Mouse (Mus musculus) erythroblast, embryonic 14.5 days (primary cell): ENCODE data around the gene B4galnt3. TPM values are rescaled to one million over a fixed set of nuclear protein-coding genes. Genes with fewer than 3 reads are reported as not detected.

Source experiments
- H3K27me3 ChIP-seq: 2 replicates; pipeline ENCODE4 v1.6.1; 2012; ENCODE audit warnings: inconsistent platforms; ENCODE audit not compliant: control insufficient read depth
- H3K36me3 ChIP-seq: 2 replicates; pipeline ENCODE4 v1.6.1; 2012; ENCODE audit warnings: mild to moderate bottlenecking, inconsistent platforms; ENCODE audit not compliant: control insufficient read depth
- H3K4me1 ChIP-seq: 2 replicates; pipeline ENCODE4 v1.6.1; 2012; ENCODE audit warnings: inconsistent platforms; ENCODE audit not compliant: control insufficient read depth
- H3K4me3 ChIP-seq: replicated peaks from 2 replicates; pipeline ENCODE3; 2012; ENCODE audit warnings: moderate library complexity, mild to moderate bottlenecking, inconsistent platforms
- H3K9me3 ChIP-seq: 2 replicates; pipeline ENCODE4 v1.6.1; 2012; ENCODE audit warnings: low read length, inconsistent platforms, mixed read lengths; ENCODE audit not compliant: control insufficient read depth
- GATA1 ChIP-seq: IDR thresholded peaks from 2 replicates; pipeline ENCODE4 v1.6.1; 2012; ENCODE audit warnings: low read length, inconsistent platforms, mixed read lengths
- TAL1 ChIP-seq: IDR thresholded peaks from 3 replicates; pipeline ENCODE4 v1.6.1; 2012; ENCODE audit warnings: low read length, inconsistent platforms, mixed read lengths
- polyA plus RNA-seq: library from polyadenylated mRNA; stranded (reverse); fragments of >175 nt; gene quantifications from 2 replicates; pipeline ENCODE4 v1.2.3, GENCODE M21; 2012

The B4galnt3 gene
- polyA plus RNA-seq, 1 experiment = 0.07 TPM

GRCm38 (mm10) chr6:120255144-120255543 is 39.2 kb downstream of the B4galnt3 start:
- peaks cover 6% of the 10 kb centered on the region for H3K27me3 ChIP-seq
- no peak for TF ChIP-seq TAL1
- no peaks in the 10 kb centered on the region for H3K9me3 ChIP-seq

GRCm38 (mm10) chr6:120254640-120255039 is 39.7 kb downstream of the B4galnt3 start:
- TF ChIP-seq TAL1 (no peak), GATA1 (no peak)
- Histone ChIP-seq H3K4me3 (no peak overlapping the region), H3K4me1 (peaks cover 9% of the 10 kb centered on the region)

More at GRCm38 (mm10) chr6:120255144-120255543, 39.2 kb downstream of the B4galnt3 start:
- no peaks in the 10 kb centered on the region for H3K36me3 ChIP-seq
- no peak overlapping the region for H3K4me3 ChIP-seq
- H3K4me1 ChIP-seq = peaks cover 9% of the 10 kb centered on the region

GRCm38 (mm10) chr6:120252741-120253140 is 41.6 kb downstream of the B4galnt3 start:
- Histone ChIP-seq H3K36me3 (no peaks in the 10 kb centered on the region), H3K4me1 (peaks cover 9% of the 10 kb centered on the region), H3K27me3 (peaks cover 3% of the 10 kb centered on the region), H3K4me3 (no peak overlapping the region), H3K9me3 (no peaks in the 10 kb centered on the region)
- TF ChIP-seq TAL1 = no peak
- no peak for TF ChIP-seq GATA1

More at GRCm38 (mm10) chr6:120254640-120255039, 39.7 kb downstream of the B4galnt3 start:
- Histone ChIP-seq H3K36me3 (no peaks in the 10 kb centered on the region), H3K27me3 (peaks cover 5% of the 10 kb centered on the region), H3K9me3 (no peaks in the 10 kb centered on the region)

GRCm38 (mm10) chr6:120251010-120251409 is 43.3 kb downstream of the B4galnt3 start:
- TF ChIP-seq TAL1 = no peak
- TF ChIP-seq GATA1 = no peak

GRCm38 (mm10) chr6:120249831-120250230 is 44.5 kb downstream of the B4galnt3 start:
- no peaks in the 10 kb centered on the region for H3K9me3 ChIP-seq
- TF ChIP-seq GATA1 = no peak
- no peak for TF ChIP-seq TAL1
- H3K4me1 ChIP-seq = peaks cover 2% of the 10 kb centered on the region
- no peaks in the 10 kb centered on the region for H3K36me3 ChIP-seq
- H3K27me3 ChIP-seq = peaks cover 3% of the 10 kb centered on the region
- no peak overlapping the region for H3K4me3 ChIP-seq

More at GRCm38 (mm10) chr6:120251010-120251409, 43.3 kb downstream of the B4galnt3 start:
- Histone ChIP-seq H3K27me3 (peaks cover 3% of the 10 kb centered on the region), H3K4me1 (peaks cover 9% of the 10 kb centered on the region), H3K36me3 (no peaks in the 10 kb centered on the region), H3K4me3 (no peak overlapping the region), H3K9me3 (no peaks in the 10 kb centered on the region)

GRCm38 (mm10) chr6:120246676-120247075 is 47.7 kb downstream of the B4galnt3 start:
- Histone ChIP-seq H3K9me3 (no peaks in the 10 kb centered on the region), H3K4me3 (no peak overlapping the region), H3K27me3 (no peaks in the 10 kb centered on the region), H3K4me1 (no peaks in the 10 kb centered on the region), H3K36me3 (no peaks in the 10 kb centered on the region)
- no peak for TF ChIP-seq GATA1
- no peak for TF ChIP-seq TAL1

- H3K27me3 ChIP-seq = peaks cover 4% of the 10 kb centered on the region; the same call in 1 of the 2 replicates
- no peaks in the 10 kb centered on the region for H3K36me3 ChIP-seq
- no peak overlapping the region for H3K4me3 ChIP-seq
- TF ChIP-seq TAL1 = no peak
- TF ChIP-seq GATA1 = no peak
- no peaks in the 10 kb centered on the region for H3K4me1 ChIP-seq
- H3K9me3 ChIP-seq = no peaks in the 10 kb centered on the region
Observed at GRCm38 (mm10) chr6:120243250-120243649, 51.1 kb downstream of the B4galnt3 start.

GRCm38 (mm10) chr6:120242530-120242929 is 51.8 kb downstream of the B4galnt3 start:
- no peaks in the 10 kb centered on the region for H3K36me3 ChIP-seq
- H3K9me3 ChIP-seq = no peaks in the 10 kb centered on the region
- no peaks in the 10 kb centered on the region for H3K4me1 ChIP-seq
- TF ChIP-seq GATA1 (no peak), TAL1 (no peak)
- H3K27me3 ChIP-seq = peaks cover 4% of the 10 kb centered on the region; the same call in 1 of the 2 replicates
- no peak overlapping the region for H3K4me3 ChIP-seq

GRCm38 (mm10) chr6:120241453-120241852 is 52.9 kb downstream of the B4galnt3 start:
- H3K27me3 ChIP-seq = peaks cover 4% of the 10 kb centered on the region; the same call in 1 of the 2 replicates
- no peak for TF ChIP-seq GATA1
- TF ChIP-seq TAL1 = no peak
- no peaks in the 10 kb centered on the region for H3K4me1 ChIP-seq
- H3K4me3 ChIP-seq = no peak overlapping the region
- H3K36me3 ChIP-seq = no peaks in the 10 kb centered on the region
- no peaks in the 10 kb centered on the region for H3K9me3 ChIP-seq

- Histone ChIP-seq H3K4me1 (no peaks in the 10 kb centered on the region), H3K9me3 (no peaks in the 10 kb centered on the region), H3K36me3 (no peaks in the 10 kb centered on the region), H3K27me3 (peaks cover 11% of the 10 kb centered on the region), H3K4me3 (no peak overlapping the region)
- TF ChIP-seq GATA1 (no peak), TAL1 (no peak)
Observed at GRCm38 (mm10) chr6:120240461-120240860, 53.9 kb downstream of the B4galnt3 start.
